Mouse (Mus musculus): ENCODE measurements around the gene D11Wsu47e. TPM values are rescaled to one million over a fixed set of nuclear protein-coding genes. Genes with fewer than 3 reads are reported as not detected.
"Not testable (repeated sequence)": the region's sequence is repeated elsewhere in the genome, so short reads cannot be mapped to it uniquely, and the experiment has no call there.

Gene D11Wsu47e
- polyA plus RNA-seq (2012; rRNA removed): 5.3 and 6.7 TPM in 2 replicates

GRCm38 (mm10) chr11:113683957-113684706 is at the start of gene D11Wsu47e, which contains the start of gene Fam104a:
D11Wsu47e (plus strand) TSS chr11:113684412.
Fam104a (minus strand) TSS chr11:113684155.
- under 1% methylated on average over 73 of the region's 73 CpGs for WGBS
- DNase-seq (ENCODE audit: low read depth, low spot score): peak; percentile 85

GRCm38 (mm10) chr11:113634699-113635121 is 49.5 kb upstream of the D11Wsu47e start:
- DNase-seq (ENCODE audit: low read depth, low spot score): no peak

DNA sequence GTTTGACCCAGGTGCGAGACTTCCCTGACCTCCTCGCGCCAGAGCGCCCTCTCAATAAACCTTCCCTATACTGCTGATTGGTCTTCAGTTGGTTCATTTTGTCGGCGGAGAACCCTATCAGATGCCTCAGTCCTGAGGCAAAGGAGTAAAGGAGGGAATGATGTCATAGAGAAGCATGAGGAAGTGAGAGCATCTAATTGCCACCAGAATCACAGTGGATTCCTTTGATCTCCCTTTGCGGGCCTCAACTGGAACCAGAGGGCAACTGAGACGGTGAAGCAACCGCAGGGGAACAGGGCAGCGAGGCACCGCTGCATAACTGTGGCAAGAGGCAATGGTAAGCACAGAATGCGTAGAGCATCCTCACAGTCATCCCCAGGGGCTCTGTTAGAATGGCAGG is 45.5 kb upstream of the D11Wsu47e start:
- DNase-seq (ENCODE audit: low read depth, low spot score): no peak
- 65% methylated on average over 12 of the region's 12 CpGs for WGBS

More at GRCm38 (mm10) chr11:113634699-113635121, 49.5 kb upstream of the D11Wsu47e start:
- 79% methylated on average over 10 of the region's 10 CpGs for WGBS

DNA sequence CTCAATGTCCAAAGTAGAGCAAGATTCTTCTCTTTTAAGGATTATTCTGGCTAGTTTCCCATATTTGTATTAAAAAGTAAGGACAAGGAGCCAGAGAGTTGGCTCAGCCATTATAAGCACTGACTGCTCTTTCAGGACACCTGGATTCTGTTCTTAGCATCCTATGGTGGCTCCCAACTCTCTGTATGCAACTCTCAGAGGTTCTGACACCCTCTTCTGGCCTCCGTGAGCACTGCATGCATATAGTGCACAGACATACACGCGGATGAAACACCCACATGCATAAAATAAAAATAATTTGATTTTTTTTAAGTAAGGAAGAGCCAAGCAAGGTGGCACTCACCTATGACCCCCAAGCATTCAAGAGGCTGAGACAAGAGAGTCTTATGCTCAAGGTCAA is 39.0 kb upstream of the D11Wsu47e start:
- WGBS: 94% methylated on average over 3 of the region's 3 CpGs
- no peak for DNase-seq (ENCODE audit: low read depth, low spot score)

DNA sequence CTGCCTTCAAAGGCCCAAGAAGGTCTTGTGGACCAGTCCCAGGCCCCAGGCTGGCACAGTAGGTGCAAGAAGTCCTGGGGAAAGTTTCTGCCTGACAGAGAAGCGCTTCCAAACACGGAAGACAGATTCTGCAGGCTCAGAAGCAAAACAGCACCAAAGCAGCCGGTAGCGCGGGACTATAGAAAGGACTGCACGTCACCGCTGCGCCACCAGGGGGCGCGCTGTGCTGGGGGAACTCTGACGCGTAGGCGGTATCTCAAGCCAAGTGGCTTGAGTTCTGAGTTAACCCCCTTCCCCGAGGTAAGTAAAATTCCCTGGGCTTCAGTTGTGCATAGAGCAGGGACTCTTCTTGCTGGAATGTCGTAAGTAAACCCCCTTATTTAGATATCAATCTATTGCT is 36.1 kb upstream of the D11Wsu47e start:
- 2% methylated on average over 15 of the region's 15 CpGs for WGBS
- DNase-seq (ENCODE audit: low read depth, low spot score): no peak

- 44% methylated on average over 26 of the region's 26 CpGs for WGBS
- no peak for DNase-seq (ENCODE audit: low read depth, low spot score)
These were observed 35.4 kb upstream of the D11Wsu47e start, which contains the start of gene Cog1 for GRCm38 (mm10) chr11:113648690-113649352. Cog1 (plus strand) TSS chr11:113649169.

DNA sequence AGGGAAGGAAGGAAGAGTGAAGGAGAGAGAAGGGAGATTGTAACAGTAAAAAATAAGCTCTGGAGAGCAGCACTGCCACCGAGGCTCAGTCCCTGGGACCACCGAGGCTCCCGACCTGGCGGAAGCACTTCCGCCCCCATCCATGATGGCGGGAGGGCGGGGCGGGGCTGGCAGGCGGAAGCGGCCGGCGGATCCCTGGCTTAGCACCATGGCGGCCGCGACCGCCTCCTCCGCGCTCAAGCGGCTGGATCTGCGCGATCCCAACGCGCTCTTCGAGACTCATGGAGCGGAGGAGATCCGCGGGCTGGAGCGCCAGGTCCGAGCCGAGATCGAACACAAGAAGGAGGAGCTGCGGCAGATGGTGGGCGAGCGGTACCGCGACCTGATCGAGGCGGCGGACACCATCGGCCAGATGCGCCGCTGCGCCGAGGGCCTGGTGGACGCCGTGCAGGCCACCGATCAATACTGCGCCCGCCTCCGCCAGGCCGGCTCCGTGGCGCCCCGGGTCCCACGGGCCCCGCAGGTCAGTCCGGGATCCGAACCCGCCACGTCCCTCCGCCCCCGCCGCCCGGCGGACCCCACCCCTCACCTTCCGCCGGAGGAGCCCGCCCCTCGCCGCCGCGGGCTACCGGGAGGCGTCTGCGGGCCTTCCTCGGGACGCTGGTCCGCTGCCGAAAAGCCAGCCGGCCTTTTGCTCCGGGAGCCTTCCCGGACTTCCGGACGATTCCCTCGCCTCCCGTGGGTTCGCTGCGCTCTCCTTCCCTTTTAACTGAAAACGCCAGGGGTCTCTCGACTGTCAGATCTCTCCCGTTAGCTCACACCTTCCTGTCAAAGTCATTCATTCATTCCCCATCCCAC is 34.6 kb upstream of the D11Wsu47e start, which contains the start of gene Slc39a11:
Gene Slc39a11 (minus strand): TSS at position 727 of the 858 bp plus-strand sequence.
- WGBS: under 1% methylated on average over 91 of the region's 91 CpGs
- DNase-seq (ENCODE audit: low read depth, low spot score): no peak

DNA sequence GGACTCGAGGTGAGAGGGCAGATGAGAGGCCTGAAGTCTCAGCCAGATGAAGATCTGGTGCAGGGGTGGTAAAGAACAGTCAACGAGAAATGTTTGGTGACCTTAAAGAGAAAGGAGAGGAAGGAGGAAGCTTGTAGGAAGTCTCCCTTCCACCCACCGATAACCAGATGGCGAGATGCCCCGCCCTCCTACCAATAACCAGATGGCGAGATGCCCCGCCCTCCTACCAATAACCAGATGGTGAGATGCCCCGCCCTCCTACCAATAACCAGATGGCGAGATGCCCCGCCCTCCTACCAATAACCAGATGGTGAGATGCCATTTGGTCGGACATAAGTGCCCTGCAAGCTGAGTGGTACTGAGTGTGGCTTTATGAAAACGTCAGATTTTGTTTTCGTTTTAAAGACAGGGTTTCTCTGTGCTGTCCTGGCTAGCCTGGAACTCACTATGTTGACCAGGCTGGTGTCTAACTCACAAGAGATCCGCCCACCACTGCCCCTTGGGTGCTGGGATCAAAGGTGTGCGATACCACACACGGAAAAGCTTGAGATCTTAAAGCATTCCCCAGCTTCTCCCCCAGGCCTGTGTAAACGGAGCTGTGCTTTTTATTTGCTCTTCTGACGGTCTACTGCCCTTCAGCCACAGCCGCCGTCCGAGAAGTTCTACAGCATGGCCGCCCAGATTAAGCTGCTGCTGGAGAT is 32.9 kb upstream of the D11Wsu47e start:
- DNase-seq (ENCODE audit: low read depth, low spot score): no peak
- WGBS: 43% methylated on average over 22 of the region's 22 CpGs

GRCm38 (mm10) chr11:113651907-113652273 is 32.3 kb upstream of the D11Wsu47e start:
- 46% methylated on average over 8 of the region's 8 CpGs for WGBS
- no peak for DNase-seq (ENCODE audit: low read depth, low spot score)

DNA sequence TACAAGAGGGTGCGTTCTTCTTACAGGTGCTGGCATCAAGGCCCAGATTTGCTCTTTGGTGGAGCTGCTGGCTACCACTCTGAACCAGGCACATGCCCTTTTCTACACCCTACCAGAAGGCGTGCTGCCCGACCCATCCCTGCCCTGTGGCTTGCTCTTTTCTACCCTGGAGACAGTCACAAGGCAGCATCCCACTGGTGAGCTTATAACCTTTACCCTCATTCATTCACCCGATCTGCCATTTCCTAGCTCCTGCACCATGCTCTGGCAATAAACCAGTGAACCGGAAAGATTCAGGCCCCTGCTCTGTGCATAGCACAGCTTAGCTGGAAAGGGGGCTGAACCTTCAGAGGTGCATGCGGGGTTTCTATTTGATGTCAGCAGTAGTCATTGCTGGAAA is 31.7 kb upstream of the D11Wsu47e start:
- DNase-seq (ENCODE audit: low read depth, low spot score): no peak
- 90% methylated on average over 6 of the region's 6 CpGs for WGBS

- DNase-seq (ENCODE audit: low read depth, low spot score): no peak
- WGBS: 95% methylated on average over 15 of the region's 15 CpGs
These were observed 30.1 kb upstream of the D11Wsu47e start for GRCm38 (mm10) chr11:113654105-113654504.

DNA sequence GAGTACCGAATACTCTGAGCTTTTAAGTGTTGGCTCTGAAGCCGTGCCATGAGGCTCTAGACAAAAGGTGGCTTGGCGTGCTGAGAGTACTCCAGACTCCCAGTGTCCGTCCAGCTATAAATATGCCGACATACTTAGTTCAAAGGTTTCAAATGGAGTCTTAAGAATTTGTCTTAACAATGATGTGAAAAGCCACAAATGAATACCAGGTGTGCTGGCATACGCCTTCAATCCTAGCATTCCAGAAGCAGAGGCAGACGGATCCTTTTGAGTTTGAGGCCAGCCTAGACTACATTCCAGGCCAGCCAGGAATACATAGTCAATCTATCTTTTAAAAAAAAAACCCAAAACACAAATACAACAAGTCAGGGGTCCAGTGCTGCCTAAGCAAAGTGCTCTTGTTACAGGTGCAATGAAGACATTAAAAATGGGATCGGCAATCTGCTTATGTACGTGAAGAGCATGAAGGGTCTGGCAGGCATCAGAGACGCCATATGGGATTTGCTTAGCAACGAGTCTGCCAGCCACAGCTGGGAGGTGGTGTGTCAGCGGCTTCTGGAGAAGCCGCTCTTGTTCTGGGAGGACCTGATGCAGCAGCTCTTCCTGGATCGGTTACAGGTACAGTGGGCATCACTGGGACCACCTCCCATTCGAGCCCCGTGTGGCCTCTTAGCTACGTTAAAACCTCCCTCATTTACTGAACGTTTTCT is 29.5 kb upstream of the D11Wsu47e start:
- 88% methylated on average over 18 of the region's 18 CpGs for WGBS
- no peak for DNase-seq (ENCODE audit: low read depth, low spot score)

DNA sequence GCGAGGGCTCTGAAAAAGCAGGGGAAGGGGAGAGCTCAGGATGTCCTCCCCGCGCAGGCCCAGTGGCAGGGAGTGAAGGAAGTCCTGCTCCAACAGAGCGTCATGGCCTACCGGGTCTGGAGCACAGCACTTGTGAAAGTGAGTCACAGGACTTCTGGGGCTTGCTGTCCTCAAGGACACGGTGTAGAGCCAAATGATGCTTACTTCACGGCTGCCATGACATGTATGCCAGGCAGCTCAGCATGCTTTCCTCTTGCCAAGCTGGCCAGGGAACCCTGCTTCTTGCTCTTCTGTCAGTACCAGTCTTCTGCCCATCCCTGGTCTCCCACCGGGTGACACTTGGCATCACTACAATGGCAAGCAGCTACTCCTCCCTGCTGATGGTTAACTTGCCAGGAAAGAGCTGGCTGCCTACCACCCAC is 27.7 kb upstream of the D11Wsu47e start:
- DNase-seq (ENCODE audit: low read depth, low spot score): no peak
- 77% methylated on average over 8 of the region's 8 CpGs for WGBS

GRCm38 (mm10) chr11:113657221-113657620 is 27.0 kb upstream of the D11Wsu47e start:
- 48% methylated on average over 4 of the region's 4 CpGs for WGBS
- DNase-seq (ENCODE audit: low read depth, low spot score): no peak

- 76% methylated on average over 8 of the region's 8 CpGs for WGBS
- DNase-seq (ENCODE audit: low read depth, low spot score): no peak
These were observed 25.9 kb upstream of the D11Wsu47e start for GRCm38 (mm10) chr11:113658319-113658718.

DNA sequence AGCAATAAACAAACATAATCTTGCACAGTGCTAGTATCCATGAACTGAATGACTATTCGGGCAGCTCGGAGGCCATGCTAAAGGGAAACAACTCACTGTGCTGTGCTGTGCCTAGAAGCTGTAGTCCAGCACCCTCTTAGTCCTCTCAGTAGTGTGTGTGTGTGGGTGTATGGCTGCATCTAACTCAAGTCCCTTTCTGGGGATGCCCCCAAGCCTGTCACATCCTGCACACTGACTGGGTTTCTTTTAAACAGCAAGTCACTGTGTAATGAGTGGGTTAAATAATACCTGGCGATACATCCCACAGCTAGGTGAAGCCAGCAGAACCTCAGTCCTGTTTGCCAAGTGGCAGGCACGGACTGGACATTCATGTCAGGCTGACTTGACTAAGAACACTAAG is 25.4 kb upstream of the D11Wsu47e start:
- 68% methylated on average over 4 of the region's 4 CpGs for WGBS
- DNase-seq (ENCODE audit: low read depth, low spot score): no peak

- WGBS: 94% methylated on average over 3 of the region's 3 CpGs
- DNase-seq (ENCODE audit: low read depth, low spot score): not testable (repeated sequence)
These were observed 24.0 kb upstream of the D11Wsu47e start for GRCm38 (mm10) chr11:113660213-113660612.

- 91% methylated on average over 11 of the region's 11 CpGs for WGBS
- no peak for DNase-seq (ENCODE audit: low read depth, low spot score)
These were observed 23.3 kb upstream of the D11Wsu47e start for GRCm38 (mm10) chr11:113660940-113661339.
